Mouse (Mus musculus) testis, adult 2 months (tissue): ENCODE measurements at regions not wholly inside any gene's neighbourhood (a gene's known extent, or its start where the extent isn't known, plus 50 kb on each side); places are given as distances from the start of the nearest gene placed in this dataset.

Experiments used
- CTCF ChIP-seq: fragments of 200-500 bp; IDR thresholded peaks from 2 replicates; pipeline ENCODE4 v1.5.1; 2012; ENCODE audit warnings: low read depth, mild to moderate bottlenecking, inconsistent platforms, low read length, moderate library complexity; ENCODE audit not compliant: control insufficient read depth, insufficient read depth, insufficient replicate concordance
- POLR2A ChIP-seq: fragments of 200-500 bp; IDR thresholded peaks from 2 replicates; pipeline ENCODE4 v1.6.1; 2012; ENCODE audit warnings: low read depth, mild to moderate bottlenecking, inconsistent platforms, low read length, moderate library complexity; ENCODE audit not compliant: control insufficient read depth

DNA sequence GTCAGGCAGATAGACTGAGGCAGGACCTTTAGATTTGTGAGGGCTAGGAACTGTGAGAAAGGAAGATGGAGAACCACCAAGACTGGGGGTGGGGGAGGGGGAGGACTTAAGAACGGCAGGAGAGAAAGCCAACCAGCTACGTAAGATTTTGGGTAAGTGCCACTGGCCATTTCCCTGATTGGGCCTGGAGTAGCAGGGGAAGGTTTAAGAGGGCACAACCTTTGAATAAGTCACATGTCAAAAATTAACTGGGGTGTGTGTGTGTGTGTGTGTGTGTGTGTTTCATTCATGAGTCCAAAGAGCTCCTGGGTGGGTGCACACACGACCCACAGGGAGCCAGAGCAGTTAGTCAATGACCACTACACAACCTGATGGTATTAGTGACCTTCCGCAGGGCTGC is 161.6 kb upstream of the Ctnnb1 start:
- TF ChIP-seq POLR2A (no peak), CTCF (no peak)
